Mouse (Mus musculus) kidney, postnatal 0 days (tissue): ENCODE results near the gene Klhl25. TPM values are rescaled to one million over a fixed set of nuclear protein-coding genes. Genes with fewer than 3 reads are reported as not detected.
"Not testable (repeated sequence)": the region's sequence is repeated elsewhere in the genome, so short reads cannot be mapped to it uniquely, and the experiment has no call there.

Source experiments
- ATAC-seq: fragments of 200-750 bp; cut with Nextera tagmentation; replicated peaks from 2 replicates; pipeline ENCODE4 v1.8.0; 2017; ENCODE audit warnings: low read depth, moderate number of reproducible peaks, moderate TSS enrichment, moderate library complexity; ENCODE audit not compliant: low FRiP score
- DNase-seq: peaks from one replicate; pipeline ENCODE4 v3.0.0-alpha.2; 2016; ENCODE audit warnings: low spot score
- H3K27ac ChIP-seq: fragments of 300-500 bp; sonication (generic); 2 replicates; pipeline ENCODE4 v1.5.1; 2014; ENCODE audit warnings: mild to moderate bottlenecking
- H3K27me3 ChIP-seq: fragments of 300-500 bp; sonication (generic); 2 replicates; pipeline ENCODE4 v1.6.1; 2014; ENCODE audit warnings: low read length, mixed read lengths; ENCODE audit not compliant: insufficient read depth
- H3K36me3 ChIP-seq: fragments of 300-500 bp; sonication (generic); 2 replicates; pipeline ENCODE4 v1.6.1; 2014; ENCODE audit warnings: low read length, mixed read lengths; ENCODE audit not compliant: insufficient read depth
- H3K4me1 ChIP-seq: fragments of 300-500 bp; sonication (generic); replicated peaks from 2 replicates; pipeline ENCODE4 v1.6.1; 2014; ENCODE audit warnings: antibody characterized with exemption, low read length, mixed read lengths; ENCODE audit not compliant: insufficient read depth
- H3K4me2 ChIP-seq: fragments of 300-500 bp; sonication (generic); 2 replicates; pipeline ENCODE4 v1.6.1; 2014; ENCODE audit warnings: mild to moderate bottlenecking, low read length, moderate library complexity, mixed read lengths
- H3K4me3 ChIP-seq: fragments of 300-500 bp; sonication (generic); replicated peaks from 2 replicates; pipeline ENCODE4 v1.5.1; 2014; ENCODE audit warnings: low read depth, low read length
- H3K9ac ChIP-seq: fragments of 300-500 bp; sonication (generic); 2 replicates; pipeline ENCODE4 v1.6.1; 2014; ENCODE audit warnings: low read depth, low read length
- H3K9me3 ChIP-seq: fragments of 300-500 bp; sonication (generic); replicated peaks from 2 replicates; pipeline ENCODE4 v1.6.1; 2016; ENCODE audit warnings: low read length, inconsistent platforms, mixed read lengths
- CTCF ChIP-seq: IDR thresholded peaks from 2 replicates; pipeline ENCODE4 v1.5.1; 2016; ENCODE audit warnings: antibody characterized with exemption, low read depth, mild to moderate bottlenecking, moderate library complexity
- WGBS: fragments of 180-500 bp; shearing (Covaris S2); extraction: QIAGEN DNeasy Blood & Tissue Kit; methylation state at CpG from one replicate; pipeline ENCODE4 v1.1.7; 2014; 5-methylcytosine and 5-hydroxymethylcytosine counted together
- polyA plus RNA-seq: library from polyadenylated mRNA; unstranded; fragments of >200 nt; fragmentation: Nextera tagmentation; extraction: Ambion mirVana; gene quantifications from 2 replicates; pipeline ENCODE4 v1.2.1, GENCODE M21; 2015

Gene Klhl25
- polyA plus RNA-seq, 1 experiment from 2014 or later: 10.5 TPM

GRCm38 (mm10) chr7:75840071-75840470 is 8.0 kb upstream of the Klhl25 start:
- DNase-seq: no peak
- H3K27ac ChIP-seq: no peak overlapping the region
- ATAC-seq: no peak
- no peak overlapping the region for H3K4me2 ChIP-seq
- no peaks in the 10 kb centered on the region for H3K9me3 ChIP-seq
- H3K4me3 ChIP-seq: no peak overlapping the region
- TF ChIP-seq CTCF: no peak
- no peaks in the 10 kb centered on the region for H3K4me1 ChIP-seq
- H3K36me3 ChIP-seq: no peaks in the 10 kb centered on the region
- no peaks in the 10 kb centered on the region for H3K27me3 ChIP-seq
- H3K9ac ChIP-seq: no peak overlapping the region
- WGBS: 84% methylated on average over 4 of the region's 4 CpGs

DNA sequence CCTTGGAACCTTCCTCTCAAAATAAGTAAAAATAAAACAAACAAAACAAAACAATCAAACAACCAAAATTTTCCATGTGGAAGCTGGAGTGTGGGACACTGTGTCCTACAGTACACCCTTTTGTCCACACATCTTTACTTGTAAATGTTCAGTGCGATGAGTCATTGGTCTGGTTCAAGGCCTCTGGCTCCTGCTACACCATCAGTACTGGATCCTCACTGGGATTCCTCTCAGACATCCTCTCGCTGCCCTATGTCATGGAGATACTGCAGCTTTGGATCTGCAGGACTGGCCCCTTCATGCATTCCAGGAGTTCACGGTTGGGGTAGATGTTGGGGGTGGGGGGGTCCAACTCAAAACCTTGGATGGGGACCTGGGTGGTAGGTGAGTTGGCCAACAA is 5.8 kb upstream of the Klhl25 start:
- no peak for ATAC-seq
- 90% methylated on average over 3 of the region's 3 CpGs for WGBS
- Histone ChIP-seq H3K4me3 (no peak overlapping the region), H3K9ac (no peak overlapping the region), H3K27ac (no peak overlapping the region), H3K9me3 (no peaks in the 10 kb centered on the region), H3K36me3 (no peaks in the 10 kb centered on the region), H3K4me1 (no peaks in the 10 kb centered on the region), H3K4me2 (no peak overlapping the region), H3K27me3 (no peaks in the 10 kb centered on the region)
- no peak for DNase-seq
- no peak for TF ChIP-seq CTCF

DNA sequence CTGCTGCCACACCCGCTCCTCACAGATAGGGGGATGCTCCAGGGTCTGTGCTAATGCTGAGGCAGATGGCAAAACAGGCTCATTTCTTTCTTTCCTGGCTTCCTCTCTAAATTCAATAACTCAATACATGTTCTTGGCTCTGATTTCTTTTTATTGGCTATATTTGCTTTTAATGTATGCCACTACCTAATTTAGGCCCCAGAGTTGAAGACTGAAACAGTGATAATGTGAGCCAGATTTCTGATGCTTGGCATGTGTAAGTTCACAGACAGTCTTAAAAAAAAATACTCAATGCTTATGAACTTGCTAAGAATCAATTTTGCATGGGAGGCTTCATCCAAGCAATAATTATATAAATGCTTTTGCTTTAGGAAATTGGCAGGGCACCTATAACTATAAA is 2.2 kb upstream of the Klhl25 start:
- WGBS: 94% methylated on average over 1 of the region's 1 CpGs
- no peak for ATAC-seq
- Histone ChIP-seq H3K9me3 (no peaks in the 10 kb centered on the region), H3K9ac (no peak overlapping the region), H3K27ac (no peak overlapping the region), H3K36me3 (no peaks in the 10 kb centered on the region), H3K4me1 (peaks cover 8% of the 10 kb centered on the region), H3K4me2 (no peak overlapping the region), H3K4me3 (no peak overlapping the region), H3K27me3 (no peaks in the 10 kb centered on the region)
- DNase-seq: no peak
- no peak for TF ChIP-seq CTCF

- H3K4me2 ChIP-seq: peak overlapping the region; percentile 56; the same call in 1 of the 2 replicates
- no peak for DNase-seq
- no peaks in the 10 kb centered on the region for H3K36me3 ChIP-seq
- H3K27ac ChIP-seq: no peak overlapping the region
- ATAC-seq: no peak
- H3K4me1 ChIP-seq: peaks cover 8% of the 10 kb centered on the region
- no peaks in the 10 kb centered on the region for H3K9me3 ChIP-seq
- no peak overlapping the region for H3K9ac ChIP-seq
- 53% methylated on average over 7 of the region's 7 CpGs for WGBS
- no peak overlapping the region for H3K4me3 ChIP-seq
- no peaks in the 10 kb centered on the region for H3K27me3 ChIP-seq
- peak; percentile 33 for TF ChIP-seq CTCF
Observed at GRCm38 (mm10) chr7:75846942-75847341, 1.2 kb upstream of the Klhl25 start.

GRCm38 (mm10) chr7:75847489-75847888 is 621 bp upstream of the Klhl25 start:
- 12% methylated on average over 6 of the region's 6 CpGs for WGBS
- H3K9ac ChIP-seq: peak overlapping the region; percentile 92
- peaks cover 8% of the 10 kb centered on the region for H3K4me1 ChIP-seq
- no peaks in the 10 kb centered on the region for H3K36me3 ChIP-seq
- H3K27ac ChIP-seq: no peak overlapping the region
- no peak for DNase-seq
- H3K4me3 ChIP-seq: peak overlapping the region; percentile 93
- no peak for TF ChIP-seq CTCF
- no peaks in the 10 kb centered on the region for H3K9me3 ChIP-seq
- peak overlapping the region; percentile 56 for H3K4me2 ChIP-seq
- no peaks in the 10 kb centered on the region for H3K27me3 ChIP-seq
- no peak for ATAC-seq

DNA sequence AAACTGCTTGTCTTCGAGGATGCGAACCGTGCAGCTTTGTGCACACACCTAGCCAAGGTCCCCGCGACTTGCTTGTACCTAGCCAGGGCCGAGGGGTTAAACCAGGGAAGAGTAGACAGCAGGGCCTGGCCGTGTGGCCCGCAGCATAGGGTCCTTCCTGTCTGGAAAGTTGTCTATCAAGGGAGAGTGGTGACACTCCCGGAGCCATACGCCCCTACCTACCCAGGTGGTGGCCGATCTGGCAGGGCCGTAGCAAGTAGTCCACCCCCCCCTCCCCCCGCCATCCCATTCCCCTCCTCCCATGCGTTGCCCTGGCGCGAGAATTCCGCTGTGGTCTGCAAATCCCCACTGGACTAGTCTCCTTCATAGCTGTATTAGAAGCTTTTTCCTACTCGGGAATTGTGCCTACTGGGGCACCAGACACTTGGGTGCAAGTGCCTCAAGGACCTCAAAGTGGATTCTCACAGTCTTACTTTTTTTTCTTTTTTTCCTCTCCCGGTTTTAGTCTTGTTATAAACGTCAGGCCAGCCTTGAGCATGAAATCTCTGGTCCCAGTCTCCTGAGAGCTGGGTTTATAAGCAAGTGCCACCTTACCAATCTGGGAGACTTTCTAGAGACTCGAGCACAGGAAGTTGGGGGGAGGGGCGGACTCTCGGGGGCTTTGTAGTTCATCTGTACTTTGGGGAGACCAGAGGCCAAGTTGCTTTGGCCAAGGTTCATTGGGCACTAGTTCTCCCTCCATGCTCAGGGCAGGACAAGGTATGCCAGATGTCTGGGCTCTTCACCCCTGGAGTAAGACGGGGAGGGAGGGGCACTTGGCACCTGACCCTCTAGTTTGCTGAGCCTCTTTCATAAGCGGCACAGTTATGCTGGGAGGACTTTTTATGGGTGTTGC is 913 bp downstream of the Klhl25 start:
- ATAC-seq (peak; percentile 23), DNase-seq (peak; percentile 38)
- peak overlapping the region; percentile 91 for H3K4me2 ChIP-seq
- peak overlapping the region; percentile 93 for H3K4me3 ChIP-seq
- H3K9ac ChIP-seq: peak overlapping the region; percentile 92
- H3K27me3 ChIP-seq: no peaks in the 10 kb centered on the region
- peak overlapping the region; percentile 91 for H3K27ac ChIP-seq
- WGBS: under 1% methylated on average over 25 of the region's 25 CpGs
- H3K36me3 ChIP-seq: no peaks in the 10 kb centered on the region
- no peak for TF ChIP-seq CTCF
- peaks cover 8% of the 10 kb centered on the region for H3K4me1 ChIP-seq
- H3K9me3 ChIP-seq: no peaks in the 10 kb centered on the region

DNA sequence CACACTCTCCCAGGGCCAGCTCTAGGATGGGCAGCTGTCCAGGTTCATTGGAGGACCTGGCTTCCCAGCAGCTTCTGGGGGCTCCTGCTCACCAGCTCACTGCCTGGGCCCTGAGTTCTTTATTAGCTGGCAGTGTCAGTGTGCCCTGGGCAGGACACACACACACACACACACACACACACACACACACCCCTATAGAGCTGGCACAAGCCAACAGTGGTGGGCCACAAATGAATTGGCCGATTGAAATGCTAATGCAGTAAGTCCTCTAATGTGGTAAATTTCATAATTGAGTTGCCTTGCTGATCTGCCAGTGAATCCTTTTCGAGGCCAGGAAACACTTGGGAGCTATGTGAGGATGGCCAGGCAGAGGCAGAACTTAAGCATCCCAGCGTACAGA is 2.3 kb downstream of the Klhl25 start:
- H3K4me1 ChIP-seq: peaks cover 19% of the 10 kb centered on the region
- ATAC-seq, H3K9me3 ChIP-seq, H3K36me3 ChIP-seq, H3K27me3 ChIP-seq, H3K27ac ChIP-seq, H3K4me3 ChIP-seq, H3K9ac ChIP-seq, H3K4me2 ChIP-seq, DNase-seq: not testable (repeated sequence)
- 89% methylated on average over 1 of the region's 3 CpGs for WGBS
